Mouse (Mus musculus): Measurements from ENCODE around the gene Slc30a7. TPM values are rescaled to one million over a fixed set of nuclear protein-coding genes. Genes with fewer than 3 reads are reported as not detected.

Gene Slc30a7
- polyA plus RNA-seq, 2 experiments: 34.3 to 39.8 TPM

DNA sequence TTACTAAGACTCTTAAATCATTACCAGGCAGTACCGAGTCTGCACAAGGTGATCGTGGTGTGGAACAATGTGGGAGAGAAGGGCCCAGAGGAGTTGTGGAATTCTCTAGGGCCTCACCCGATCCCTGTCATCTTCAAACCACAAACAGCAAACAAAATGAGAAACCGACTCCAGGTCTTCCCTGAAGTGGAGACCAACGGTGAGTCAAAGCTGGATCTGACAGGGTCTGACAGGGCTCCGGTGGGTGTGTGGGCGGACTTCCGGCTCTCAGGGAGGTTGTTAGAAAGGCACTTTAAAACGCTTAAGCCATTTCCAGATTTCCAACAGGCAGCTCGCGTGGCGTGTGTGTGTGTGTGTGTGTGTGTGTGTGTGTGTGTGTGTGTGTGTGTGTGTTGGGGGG is 17.0 kb upstream of the Slc30a7 start:
- Histone ChIP-seq H3K27ac (replicated peaks; ENCODE audit: low read depth, low read length) (no peak overlapping the region), H3K36me3 (ENCODE audit: control insufficient read depth, insufficient read depth, low read length) (0 out of 2 replicates have a peak, but pooled peaks cover 9% of the 10 kb centered on the region), H3K4me1 (ENCODE audit: control insufficient read depth, insufficient read depth, low read length) (no peaks in the 10 kb centered on the region), H3K9me3 (ENCODE audit: control insufficient read depth, low read length) (no peaks in the 10 kb centered on the region), H3K4me3 (replicated peaks; ENCODE audit: low read length) (no peak overlapping the region), H3K9ac (ENCODE audit: low read depth, low read length, severe bottlenecking) (no peak overlapping the region), H3K4me2 (replicated peaks; ENCODE audit: low read depth, low read length, severe bottlenecking) (no peak overlapping the region), H3K27me3 (ENCODE audit: control insufficient read depth, insufficient read depth, low read length) (no peaks in the 10 kb centered on the region)
- 79% methylated on average over 12 of the region's 12 CpGs for WGBS
- TF ChIP-seq POLR2A (IDR thresholded peaks at IDR 0.05; ENCODE audit: borderline replicate concordance, extremely low read depth, insufficient read depth, insufficient read length): no peak
- no peak for ATAC-seq (ENCODE audit: low FRiP score, low read depth)
- DNase-seq (ENCODE audit: low spot score): no peak

DNA sequence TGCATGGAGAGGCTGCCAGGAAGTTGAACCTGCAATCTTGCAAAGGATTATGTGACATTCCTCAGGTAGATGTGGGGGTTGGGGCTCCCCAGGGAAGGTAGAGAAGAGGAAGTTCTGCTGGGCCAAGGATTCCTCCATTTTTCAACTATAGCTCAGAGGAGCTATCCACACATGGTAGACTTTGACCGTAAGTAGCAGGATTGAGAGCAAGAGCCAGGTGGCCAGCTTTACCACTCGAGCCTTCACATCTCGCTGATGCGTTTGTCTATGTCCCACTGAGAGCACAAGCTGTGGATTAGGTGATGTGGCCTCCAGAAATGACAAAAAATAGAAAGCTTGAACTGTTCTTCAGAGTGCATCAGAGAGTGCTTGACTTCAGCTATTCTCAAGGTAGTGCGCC is 11.9 kb upstream of the Slc30a7 start:
- ATAC-seq (ENCODE audit: low FRiP score, low read depth) (no peak), DNase-seq (ENCODE audit: low spot score) (no peak)
- Histone ChIP-seq H3K27me3 (ENCODE audit: control insufficient read depth, insufficient read depth, low read length) (no peaks in the 10 kb centered on the region), H3K4me3 (replicated peaks; ENCODE audit: low read length) (no peak overlapping the region), H3K4me2 (replicated peaks; ENCODE audit: low read depth, low read length, severe bottlenecking) (no peak overlapping the region), H3K27ac (replicated peaks; ENCODE audit: low read depth, low read length) (no peak overlapping the region), H3K4me1 (ENCODE audit: control insufficient read depth, insufficient read depth, low read length) (no peaks in the 10 kb centered on the region), H3K9ac (ENCODE audit: low read depth, low read length, severe bottlenecking) (no peak overlapping the region), H3K36me3 (ENCODE audit: control insufficient read depth, insufficient read depth, low read length) (0 out of 2 replicates have a peak, but pooled peaks cover 2% of the 10 kb centered on the region), H3K9me3 (ENCODE audit: control insufficient read depth, low read length) (no peaks in the 10 kb centered on the region)
- 88% methylated on average over 5 of the region's 5 CpGs for WGBS
- TF ChIP-seq POLR2A (IDR thresholded peaks at IDR 0.05; ENCODE audit: borderline replicate concordance, extremely low read depth, insufficient read depth, insufficient read length): no peak

DNA sequence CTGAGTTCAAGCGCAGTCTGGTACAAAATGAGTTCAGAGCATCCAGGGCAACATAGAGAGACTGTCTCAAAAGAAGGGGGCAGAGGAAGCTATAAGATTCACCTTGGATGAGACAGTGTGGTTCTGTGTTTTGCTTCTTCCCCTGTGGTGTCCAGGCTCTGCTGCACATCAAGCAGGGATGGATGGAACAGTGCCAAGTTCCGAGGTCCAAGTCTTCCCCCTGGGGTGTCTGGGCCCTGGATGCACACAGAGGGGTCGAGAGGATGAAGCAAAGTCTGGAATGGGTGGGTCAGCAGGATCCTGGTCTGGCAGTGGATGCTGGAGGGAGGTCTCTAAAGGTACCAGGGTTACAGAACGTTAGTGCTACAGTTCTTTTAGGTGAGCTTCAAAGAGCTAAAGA is 11.4 kb upstream of the Slc30a7 start:
- H3K4me2 ChIP-seq (replicated peaks; ENCODE audit: low read depth, low read length, severe bottlenecking): no peak overlapping the region
- DNase-seq (ENCODE audit: low spot score) (no peak), ATAC-seq (ENCODE audit: low FRiP score, low read depth) (no peak)
- H3K36me3 ChIP-seq (ENCODE audit: control insufficient read depth, insufficient read depth, low read length): no peaks in the 10 kb centered on the region
- no peaks in the 10 kb centered on the region for H3K27me3 ChIP-seq (ENCODE audit: control insufficient read depth, insufficient read depth, low read length)
- TF ChIP-seq POLR2A (IDR thresholded peaks at IDR 0.05; ENCODE audit: borderline replicate concordance, extremely low read depth, insufficient read depth, insufficient read length): no peak
- H3K4me1 ChIP-seq (ENCODE audit: control insufficient read depth, insufficient read depth, low read length): no peaks in the 10 kb centered on the region
- H3K9ac ChIP-seq (ENCODE audit: low read depth, low read length, severe bottlenecking): no peak overlapping the region
- H3K27ac ChIP-seq (replicated peaks; ENCODE audit: low read depth, low read length): no peak overlapping the region
- 76% methylated on average over 4 of the region's 4 CpGs for WGBS
- no peaks in the 10 kb centered on the region for H3K9me3 ChIP-seq (ENCODE audit: control insufficient read depth, low read length)
- H3K4me3 ChIP-seq (replicated peaks; ENCODE audit: low read length): no peak overlapping the region

DNA sequence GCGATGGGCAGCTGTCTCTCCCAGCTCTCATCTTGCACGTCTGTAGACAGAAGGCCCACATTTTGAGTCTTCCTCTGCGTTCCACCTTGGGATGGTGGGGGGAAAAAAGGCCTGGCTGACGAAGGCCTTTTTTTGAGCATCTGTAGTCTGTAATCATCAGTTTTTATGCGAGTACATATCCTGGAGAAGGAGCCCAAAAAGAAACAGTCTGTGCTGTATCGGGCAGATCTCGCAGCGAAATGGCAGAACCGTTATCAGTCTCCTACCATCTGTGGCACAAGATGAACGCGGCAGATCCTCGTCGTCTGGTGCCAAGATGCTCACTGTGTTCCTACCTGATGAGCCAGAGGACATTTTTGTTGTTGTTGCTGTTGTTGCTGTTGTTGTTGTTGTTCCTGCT is 8.9 kb upstream of the Slc30a7 start:
- no peak overlapping the region for H3K4me3 ChIP-seq (replicated peaks; ENCODE audit: low read length)
- no peaks in the 10 kb centered on the region for H3K27me3 ChIP-seq (ENCODE audit: control insufficient read depth, insufficient read depth, low read length)
- no peak overlapping the region for H3K27ac ChIP-seq (replicated peaks; ENCODE audit: low read depth, low read length)
- no peak for TF ChIP-seq POLR2A (IDR thresholded peaks at IDR 0.05; ENCODE audit: borderline replicate concordance, extremely low read depth, insufficient read depth, insufficient read length)
- H3K9me3 ChIP-seq (ENCODE audit: control insufficient read depth, low read length): no peaks in the 10 kb centered on the region
- DNase-seq (ENCODE audit: low spot score): no peak
- no peak overlapping the region for H3K9ac ChIP-seq (ENCODE audit: low read depth, low read length, severe bottlenecking)
- 95% methylated on average over 13 of the region's 13 CpGs for WGBS
- no peak overlapping the region for H3K4me2 ChIP-seq (replicated peaks; ENCODE audit: low read depth, low read length, severe bottlenecking)
- ATAC-seq (ENCODE audit: low FRiP score, low read depth): no peak
- H3K36me3 ChIP-seq (ENCODE audit: control insufficient read depth, insufficient read depth, low read length): no peaks in the 10 kb centered on the region
- no peaks in the 10 kb centered on the region for H3K4me1 ChIP-seq (ENCODE audit: control insufficient read depth, insufficient read depth, low read length)

DNA sequence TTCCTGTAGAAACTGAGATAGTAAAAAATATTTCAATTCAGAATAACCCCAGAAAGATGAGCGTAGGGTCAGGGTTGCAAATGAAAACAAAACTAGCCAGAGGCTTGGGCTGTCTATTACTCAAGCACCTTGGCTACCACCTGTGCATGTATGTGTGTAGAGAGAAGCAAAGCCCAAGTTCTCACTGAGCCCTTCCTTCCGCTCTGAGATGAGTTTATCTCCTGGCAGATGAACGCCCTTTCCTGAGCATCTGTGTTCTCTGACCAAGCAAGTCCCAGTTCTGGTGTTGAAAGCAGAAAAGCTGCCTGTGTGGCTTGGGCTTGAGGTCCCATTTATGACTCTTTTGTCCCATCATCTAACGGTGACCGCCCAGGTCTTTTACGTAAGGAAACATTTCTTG is 7.7 kb upstream of the Slc30a7 start:
- Histone ChIP-seq H3K36me3 (ENCODE audit: control insufficient read depth, insufficient read depth, low read length) (no peaks in the 10 kb centered on the region), H3K4me2 (replicated peaks; ENCODE audit: low read depth, low read length, severe bottlenecking) (no peak overlapping the region), H3K27ac (replicated peaks; ENCODE audit: low read depth, low read length) (no peak overlapping the region), H3K27me3 (ENCODE audit: control insufficient read depth, insufficient read depth, low read length) (no peaks in the 10 kb centered on the region), H3K4me1 (ENCODE audit: control insufficient read depth, insufficient read depth, low read length) (no peaks in the 10 kb centered on the region), H3K9ac (ENCODE audit: low read depth, low read length, severe bottlenecking) (no peak overlapping the region), H3K9me3 (ENCODE audit: control insufficient read depth, low read length) (no peaks in the 10 kb centered on the region), H3K4me3 (replicated peaks; ENCODE audit: low read length) (no peak overlapping the region)
- WGBS: 92% methylated on average over 6 of the region's 6 CpGs
- ATAC-seq (ENCODE audit: low FRiP score, low read depth): no peak
- TF ChIP-seq POLR2A (IDR thresholded peaks at IDR 0.05; ENCODE audit: borderline replicate concordance, extremely low read depth, insufficient read depth, insufficient read length): no peak
- no peak for DNase-seq (ENCODE audit: low spot score)

All from limb, embryonic 14.5 days (tissue).